Mouse (Mus musculus): Measurements from ENCODE around the gene Polr3gl.

Gene Polr3gl

GRCm38 (mm10) chr3:96598156-96599068 lies 4.4 kb upstream of the Polr3gl start:
- no peak for DNase-seq (ENCODE audit: low read depth)

- DNase-seq (ENCODE audit: low read depth): no peak
Measured at GRCm38 (mm10) chr3:96597435-96597891, 3.5 kb upstream of the Polr3gl start.

DNA sequence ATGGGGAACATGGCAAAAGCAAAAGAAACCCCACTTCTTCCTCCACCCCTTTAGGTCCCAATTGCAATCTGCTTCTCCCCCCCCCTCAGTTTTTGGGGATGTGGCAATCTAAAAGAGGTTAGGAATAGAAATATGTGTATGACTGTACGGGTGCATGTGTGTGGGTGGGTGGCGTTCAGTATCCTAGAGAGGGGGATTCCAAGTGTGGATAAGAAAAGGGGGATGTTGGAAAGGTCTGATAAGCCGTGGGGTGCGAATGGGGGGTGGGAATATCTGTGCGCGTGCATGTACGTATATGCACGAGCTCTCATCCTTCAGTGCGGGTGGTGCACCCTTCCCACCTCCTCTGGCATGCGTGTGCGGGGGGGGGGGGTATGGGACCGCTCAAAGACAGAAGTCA lies 2.9 kb upstream of the Polr3gl start:
- no peak for DNase-seq (ENCODE audit: low read depth)

DNA sequence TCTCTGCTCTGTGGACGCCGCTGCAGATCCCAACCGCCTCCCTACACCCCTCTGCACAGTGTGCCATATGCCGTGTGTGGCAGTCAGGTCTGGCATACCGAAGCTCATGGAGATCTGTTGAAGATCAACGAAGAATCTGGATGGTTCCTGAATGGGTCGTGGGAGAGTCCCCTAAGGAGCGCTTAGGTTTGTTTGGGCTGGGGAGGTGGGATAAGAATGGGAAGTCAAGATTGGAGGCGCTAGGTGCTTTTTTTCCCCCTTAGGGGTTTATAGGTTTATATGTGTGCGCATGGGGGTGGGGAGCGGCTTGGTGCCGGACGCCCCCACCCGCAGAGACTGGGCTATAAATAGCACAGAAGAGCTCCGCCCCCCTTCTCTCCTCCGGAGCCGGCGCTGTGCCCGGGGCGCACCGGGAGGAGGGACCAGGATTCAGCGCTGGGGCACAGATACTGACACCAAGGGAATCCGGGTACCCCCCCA lies 2.3 kb upstream of the Polr3gl start, which contains the start of gene Ankrd34a:
Ankrd34a (plus strand) TSS at position 409 of the 480 bp plus-strand sequence.
- DNase-seq (ENCODE audit: low read depth): no peak

DNA sequence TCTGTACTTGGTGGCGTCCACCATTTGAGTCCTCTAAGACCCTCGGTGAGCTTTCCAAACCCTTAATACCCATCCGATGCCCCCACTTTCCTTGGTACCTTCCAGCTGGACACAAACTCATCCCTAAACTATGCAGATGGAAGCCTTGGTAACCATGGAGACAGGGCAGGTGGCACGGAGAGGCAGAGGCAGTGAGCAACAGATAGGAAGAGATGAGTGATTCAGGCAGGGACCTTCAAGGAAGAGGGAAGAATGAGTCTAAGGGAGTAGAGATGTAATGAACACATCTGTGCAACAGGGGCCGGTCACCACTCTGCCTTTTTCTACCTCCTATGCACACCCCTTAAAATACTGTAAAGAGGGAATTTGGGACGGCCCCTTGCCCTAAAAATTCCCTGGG lies 1.7 kb upstream of the Polr3gl start:
- no peak for DNase-seq (ENCODE audit: low read depth)

GRCm38 (mm10) chr3:96594851-96595250 lies 870 bp upstream of the Polr3gl start:
- no peak for DNase-seq (ENCODE audit: low read depth)

DNA sequence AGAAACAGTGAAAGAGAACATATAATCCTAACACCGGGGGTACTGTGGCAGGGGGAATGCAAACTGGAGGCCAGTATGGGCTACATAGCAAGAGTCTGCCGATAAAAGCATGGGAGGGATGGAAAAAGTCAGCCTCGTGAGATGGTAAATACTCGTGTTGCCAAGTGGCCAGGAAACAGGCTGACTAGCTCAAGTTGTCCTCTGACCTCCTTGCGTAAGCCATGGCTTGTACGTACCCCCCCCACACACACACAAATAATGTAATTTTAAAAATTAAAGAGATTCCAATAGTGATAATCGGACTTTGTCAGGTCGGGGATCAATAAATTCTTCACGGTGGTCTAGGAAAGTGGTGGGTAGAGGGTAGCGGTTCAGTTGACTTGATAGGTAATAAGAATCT lies 607 bp downstream of the Polr3gl start:
- no peak for DNase-seq (ENCODE audit: low read depth)

DNA sequence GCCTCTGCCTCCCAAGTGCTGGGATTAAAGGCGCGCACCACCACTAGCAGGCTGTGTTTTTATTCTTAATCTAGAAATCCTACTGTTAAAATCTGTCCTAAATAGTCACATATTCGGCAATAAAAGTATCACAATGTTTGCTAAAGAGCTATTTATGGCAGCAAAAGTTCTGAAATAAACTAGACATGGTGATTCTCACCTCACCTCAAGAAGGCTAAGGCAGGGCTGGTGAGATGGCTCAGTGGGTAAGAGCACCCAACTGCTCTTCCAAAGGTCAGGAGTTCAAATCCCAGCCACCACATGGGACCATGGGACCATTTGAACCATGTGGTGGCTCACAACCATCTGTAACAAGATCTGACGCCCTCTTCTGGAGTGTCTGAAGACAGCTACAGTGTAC lies 3.3 kb downstream of the Polr3gl start:
- no peak for DNase-seq (ENCODE audit: low read depth)

GRCm38 (mm10) chr3:96583386-96583785 lies 10.6 kb downstream of the Polr3gl start:
- DNase-seq (ENCODE audit: low read depth): no peak

DNA sequence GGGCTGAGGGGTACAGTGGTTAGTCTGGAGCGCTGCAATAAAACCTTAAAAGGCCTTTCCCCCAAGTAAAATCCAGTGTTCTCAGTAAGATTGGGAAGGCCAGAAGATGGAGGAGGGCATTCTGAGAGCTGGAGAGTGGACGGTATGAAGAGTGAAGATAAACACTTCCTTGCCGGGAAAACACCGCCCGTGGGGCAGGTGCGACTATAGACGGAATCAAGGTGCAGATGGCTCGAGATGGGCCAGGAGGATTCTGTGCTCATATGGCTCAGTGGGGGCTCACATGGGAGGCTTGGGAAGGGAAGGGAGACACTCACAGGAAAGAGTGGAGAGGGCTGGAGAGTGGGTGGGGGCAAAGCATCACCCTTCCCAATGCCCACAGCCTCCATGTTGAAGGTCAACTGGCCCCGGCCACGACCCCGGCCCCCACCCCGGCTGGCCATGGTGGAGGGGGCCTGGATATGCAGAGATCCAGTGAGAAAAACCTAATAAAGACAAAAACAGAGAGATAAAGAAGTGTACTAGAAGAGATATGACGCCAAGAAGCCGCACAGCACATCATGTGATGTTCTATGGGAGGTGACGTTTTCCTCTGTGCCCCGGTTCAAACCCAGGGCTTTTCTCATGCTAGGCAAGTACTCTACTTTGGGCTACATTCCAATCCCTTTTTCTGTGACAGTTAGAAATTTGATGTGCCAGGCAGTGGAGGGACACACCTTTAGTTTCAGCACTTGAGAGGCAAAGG lies 12.0 kb downstream of the Polr3gl start:
- DNase-seq (ENCODE audit: low read depth): no peak

- no peak for DNase-seq (ENCODE audit: low read depth)
Measured at GRCm38 (mm10) chr3:96581141-96581540, 12.8 kb downstream of the Polr3gl start.

GRCm38 (mm10) chr3:96579885-96580454 lies 14.0 kb downstream of the Polr3gl start:
- DNase-seq (ENCODE audit: low read depth): peak; percentile 93

DNA sequence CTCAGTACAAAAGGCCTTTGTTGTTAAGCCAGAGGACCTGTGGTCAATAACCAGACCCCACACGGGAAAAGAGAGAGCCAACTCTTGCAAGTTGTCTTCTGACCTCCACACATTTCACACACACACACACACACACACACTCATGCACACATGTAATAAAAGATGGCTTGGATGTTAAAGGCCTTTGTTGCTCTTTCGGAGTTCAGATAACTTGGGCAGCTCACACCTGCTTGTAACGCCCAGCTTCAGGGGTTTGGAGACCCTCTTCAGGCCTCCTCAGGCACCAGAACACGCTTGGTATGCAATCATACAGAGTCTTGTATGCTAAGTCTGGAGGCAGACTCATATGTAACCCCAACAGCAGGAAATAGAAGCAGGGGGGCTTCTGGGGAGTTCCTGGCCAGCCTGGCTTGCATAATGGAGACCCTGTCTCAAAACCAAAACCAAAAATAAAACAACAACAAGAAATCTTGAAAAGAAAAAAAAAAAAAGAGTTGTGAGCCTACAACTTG lies 14.7 kb downstream of the Polr3gl start:
- no peak for DNase-seq (ENCODE audit: low read depth)

DNA sequence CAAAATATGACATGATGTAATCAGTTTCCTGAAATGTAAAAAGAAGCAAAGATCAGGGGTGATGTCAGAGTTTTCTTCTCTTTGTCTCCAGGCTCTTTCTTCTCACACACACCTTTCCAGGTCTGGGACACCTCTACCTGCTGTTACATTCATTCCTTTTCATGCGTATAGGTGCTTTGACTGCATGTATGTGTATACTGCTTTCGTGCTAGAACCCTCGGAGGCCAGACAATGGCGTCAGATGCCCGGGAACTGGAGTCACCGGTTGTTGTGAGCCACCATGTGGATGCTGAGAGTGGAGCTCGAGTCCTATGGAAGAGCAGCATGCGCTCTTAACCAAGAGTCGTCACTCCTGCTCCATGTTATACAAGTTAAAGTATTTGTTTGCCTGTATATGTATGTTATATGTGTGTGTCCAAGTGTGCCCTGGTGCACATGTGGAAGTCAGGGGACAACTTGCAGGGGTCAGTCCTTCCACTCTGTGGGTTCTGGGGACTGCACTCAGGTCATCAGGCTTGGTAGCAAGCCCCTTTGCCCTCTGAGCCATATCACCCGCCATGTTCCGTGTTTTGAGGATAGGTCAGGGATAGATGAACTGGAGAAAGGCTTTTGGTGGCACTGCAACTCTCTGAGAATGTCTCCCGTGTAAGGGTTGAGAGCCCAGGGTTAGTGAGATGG lies 15.3 kb downstream of the Polr3gl start:
- no peak for DNase-seq (ENCODE audit: low read depth)

- DNase-seq (ENCODE audit: low read depth): no peak
Measured at GRCm38 (mm10) chr3:96577566-96577965, 16.4 kb downstream of the Polr3gl start.

GRCm38 (mm10) chr3:96576690-96577541 lies 17.1 kb downstream of the Polr3gl start, which contains the start of gene Gm16253:
Gm16253 (plus strand) TSS chr3:96576984.
- peak; percentile 91 for DNase-seq (ENCODE audit: low read depth)

- no peak for DNase-seq (ENCODE audit: low read depth)
Measured at GRCm38 (mm10) chr3:96576005-96576658, 17.8 kb downstream of the Polr3gl start.

DNA sequence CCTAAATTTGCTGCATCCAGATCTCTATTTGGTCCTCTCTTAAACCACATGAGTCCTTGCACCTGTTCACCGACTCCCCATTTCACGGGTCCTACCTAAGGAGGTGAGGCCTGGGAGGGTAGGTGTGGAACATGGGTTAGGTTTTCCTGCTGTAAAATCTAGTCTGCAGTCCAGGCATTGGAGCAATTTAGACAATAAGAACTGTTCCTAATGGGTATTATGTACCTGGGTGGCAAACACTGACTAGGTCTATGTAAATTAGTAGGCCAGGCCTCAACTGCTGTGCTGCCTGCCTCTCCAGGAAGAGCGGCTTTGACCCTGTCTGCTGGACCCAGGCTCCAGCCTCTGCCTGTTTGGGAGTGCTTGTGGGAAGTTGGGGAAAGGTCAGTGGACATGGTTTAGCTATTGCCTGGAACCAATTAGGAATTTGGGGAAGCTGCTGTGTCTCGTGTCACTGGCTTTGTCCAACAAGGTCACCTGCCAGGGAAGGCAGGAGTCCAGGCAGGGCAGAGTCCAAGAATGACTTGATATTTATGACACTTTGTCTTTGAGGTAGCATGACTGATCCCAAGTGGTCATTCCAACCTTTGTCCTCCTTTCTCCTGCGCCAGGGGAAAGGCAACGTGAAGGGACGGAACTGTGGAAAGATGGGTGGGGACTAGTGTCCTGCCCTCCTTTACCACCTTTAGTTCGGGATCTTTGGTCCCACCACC lies 18.6 kb downstream of the Polr3gl start:
- no peak for DNase-seq (ENCODE audit: low read depth)
